Mouse (Mus musculus) spleen, postnatal 14 days (tissue): Measurements from ENCODE around the gene Tmem220.

Experiments
- DNase-seq, 2 experiments: peaks; one replicate each; pipeline ENCODE4 v3.0.0; 2021 to 2022; ENCODE audit warnings: low spot score in 2 of 2

Tmem220 gene

GRCm38 (mm10) chr11:67054754-67055365, 29.9 kb downstream of the Tmem220 start:
- no peak for DNase-seq

- DNase-seq, result no peak
These were observed 36.4 kb downstream of the Tmem220 start for GRCm38 (mm10) chr11:67061311-67061710.

- DNase-seq, result no peak
These were observed 37.8 kb downstream of the Tmem220 start for GRCm38 (mm10) chr11:67062726-67063125.

GRCm38 (mm10) chr11:67067741-67068140, 42.8 kb downstream of the Tmem220 start:
- DNase-seq, result no peak

- no peak for DNase-seq
These were observed 47.7 kb downstream of the Tmem220 start for GRCm38 (mm10) chr11:67072615-67073130.

GRCm38 (mm10) chr11:67075036-67075435, 50.1 kb downstream of the Tmem220 start:
- no peak for DNase-seq

GRCm38 (mm10) chr11:67076781-67077180, 51.8 kb downstream of the Tmem220 start:
- no peak for DNase-seq

- DNase-seq, result no peak
These were observed 52.5 kb downstream of the Tmem220 start for GRCm38 (mm10) chr11:67077435-67077834.

GRCm38 (mm10) chr11:67078000-67078399, 53.0 kb downstream of the Tmem220 start, which contains the start of gene Myh3:
TSS of gene Myh3 (plus strand) at chr11:67078300.
- no peak for DNase-seq

GRCm38 (mm10) chr11:67078888-67079287, 53.9 kb downstream of the Tmem220 start:
- DNase-seq, result no peak

GRCm38 (mm10) chr11:67079740-67080139, 54.8 kb downstream of the Tmem220 start:
- DNase-seq, result no peak

GRCm38 (mm10) chr11:67080168-67080567, 55.2 kb downstream of the Tmem220 start:
- DNase-seq, result peak in 1 of 2 experiments; percentile 7

GRCm38 (mm10) chr11:67081125-67081649, 56.2 kb downstream of the Tmem220 start:
- DNase-seq, result no peak

- no peak for DNase-seq
These were observed 57.2 kb downstream of the Tmem220 start for GRCm38 (mm10) chr11:67082188-67082587.

- DNase-seq, result no peak
These were observed 57.8 kb downstream of the Tmem220 start for GRCm38 (mm10) chr11:67082793-67083192.

- DNase-seq, result no peak
These were observed 58.3 kb downstream of the Tmem220 start for GRCm38 (mm10) chr11:67083239-67083638.

- no peak for DNase-seq
These were observed 58.9 kb downstream of the Tmem220 start for GRCm38 (mm10) chr11:67083712-67084340.
